Mouse (Mus musculus): ENCODE data around the gene Cacnb1. TPM values are rescaled to one million over a fixed set of nuclear protein-coding genes. Genes with fewer than 3 reads are reported as not detected.

Gene Cacnb1
- 0.65 and 0.72 TPM in 2 replicates for polyA plus RNA-seq (2012; rRNA removed)

DNA sequence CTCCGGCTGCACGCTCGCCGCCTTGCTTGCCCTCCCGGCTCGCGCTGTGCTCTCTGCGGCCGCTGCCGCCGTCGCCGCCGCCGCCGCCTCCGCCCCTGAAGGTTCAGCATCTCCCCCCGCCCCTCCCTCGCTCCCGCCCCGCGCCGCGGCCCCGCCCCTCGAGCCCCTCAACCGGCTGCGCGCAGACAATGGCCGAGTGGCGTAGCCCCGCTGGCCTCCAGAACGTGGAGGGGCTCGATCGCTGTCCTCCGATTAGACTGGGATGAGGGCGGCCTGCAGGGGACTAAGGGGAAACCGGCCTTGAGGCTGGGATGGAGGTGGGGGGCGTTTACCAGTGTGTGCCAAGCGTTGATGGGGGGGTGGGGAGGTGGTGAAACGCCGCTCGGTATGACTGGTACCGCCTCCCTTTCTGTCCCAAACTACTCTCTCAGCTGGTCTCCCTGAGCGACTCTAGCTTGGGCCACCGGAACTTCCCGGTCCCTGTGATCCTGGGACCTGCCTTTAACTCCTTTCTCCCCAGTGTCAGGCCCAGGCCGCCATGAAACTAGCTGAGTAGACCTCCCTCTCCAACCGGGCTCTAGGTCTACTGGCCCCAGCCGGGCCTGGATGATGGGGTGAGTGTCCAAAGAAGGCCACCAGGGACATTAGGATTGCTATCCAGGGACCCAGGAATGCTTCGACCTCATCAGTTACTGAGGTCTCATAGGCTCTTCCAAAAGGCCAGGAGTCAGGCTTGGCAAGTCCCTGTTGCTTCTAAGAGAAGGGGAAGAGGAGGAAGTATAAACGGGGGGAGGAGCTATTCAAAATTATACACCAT is at the start of gene Cacnb1:
Gene Cacnb1 (minus strand): TSS at position 480 of the 817 bp plus-strand sequence.

GRCm38 (mm10) chr11:98052989-98053834 is 30.4 kb upstream of the Cacnb1 start, which contains the start of gene Stac2:
TSS of gene Stac2 (minus strand) at chr11:98053462.

GRCm38 (mm10) chr11:98026570-98027296 is 3.9 kb upstream of the Cacnb1 start, which contains the start of gene Rpl19:
TSS of gene Rpl19 (plus strand) at chr11:98026710.

GRCm38 (mm10) chr11:97995564-97996288 is 27.1 kb downstream of the Cacnb1 start, which contains the start of gene Arl5c:
TSS of gene Arl5c (minus strand) at chr11:97996181.

DNA sequence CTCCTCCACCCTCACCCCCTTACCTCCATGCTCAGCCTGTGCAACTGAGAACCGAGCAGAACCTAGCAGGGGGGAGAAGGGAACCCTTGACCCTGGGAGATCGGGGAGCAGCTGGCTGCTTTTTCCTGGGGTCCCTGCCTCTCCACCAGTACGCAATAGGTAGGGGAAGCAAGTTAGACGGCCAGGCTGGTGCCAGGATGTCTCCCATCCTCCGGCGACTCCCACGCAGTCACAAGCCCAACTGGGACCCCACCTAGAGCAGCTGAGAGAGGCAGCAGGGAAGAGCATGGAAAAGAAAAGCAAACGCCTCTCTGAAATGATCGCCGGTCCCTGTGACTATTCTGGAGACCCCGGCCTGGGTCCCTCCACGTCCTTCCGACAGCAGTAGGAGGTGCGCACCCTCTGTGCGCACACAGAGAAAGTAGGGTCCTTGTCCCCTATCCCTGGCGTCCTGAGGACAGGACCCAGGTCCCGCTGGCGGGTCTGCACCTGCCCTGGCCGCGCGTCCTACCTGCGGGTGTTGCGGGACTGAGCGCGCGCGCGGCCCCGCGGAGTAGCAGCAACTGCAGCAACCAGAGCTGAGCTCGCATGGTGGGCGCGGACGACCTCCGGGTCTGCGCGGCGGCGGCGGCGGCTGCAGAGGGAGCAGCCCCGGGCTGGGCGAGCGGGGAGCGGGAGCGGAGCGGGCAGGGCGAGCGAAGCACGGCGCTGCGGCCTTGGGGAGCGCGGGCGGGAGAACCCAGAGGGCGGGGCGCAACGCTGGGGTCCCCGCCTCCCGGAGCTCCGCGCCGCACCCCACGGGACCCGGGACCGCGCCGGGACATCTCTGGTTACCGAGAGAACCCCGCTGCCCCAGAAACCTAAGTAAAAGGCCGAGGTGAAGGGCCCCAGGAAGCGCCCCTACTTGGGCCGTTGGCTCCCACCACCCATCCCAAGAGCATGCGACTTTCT is 36.8 kb downstream of the Cacnb1 start, which contains the start of gene Plxdc1:
Gene Plxdc1 (minus strand): TSS at position 718 of the 951 bp plus-strand sequence.

Other genes starting within 250 kb of the Cacnb1 start
- gene 1700001P01Rik, start 247.1 kb downstream of the Cacnb1 start, polyA plus RNA-seq (2012; rRNA removed): 0.05 TPM in 1 of 2 replicates, not detected in the other
- 465 and 506 TPM in 2 replicates for gene Rpl23, start 240.6 kb downstream of the Cacnb1 start, polyA plus RNA-seq (2012; rRNA removed)
- 26.2 and 29.9 TPM in 2 replicates for gene Lasp1, start 224.0 kb downstream of the Cacnb1 start, polyA plus RNA-seq (2012; rRNA removed)
- 0.22 and 0.30 TPM in 2 replicates for gene B230217C12Rik, start 182.3 kb downstream of the Cacnb1 start, polyA plus RNA-seq (2012; rRNA removed)
- 0.24 and 0.28 TPM in 2 replicates for gene Fbxo47, start 138.9 kb downstream of the Cacnb1 start, polyA plus RNA-seq (2012; rRNA removed)
- 0.76 and 0.85 TPM in 2 replicates for gene Plxdc1, start 36.6 kb downstream of the Cacnb1 start, polyA plus RNA-seq (2012; rRNA removed)
- 3.9 and 5.6 TPM in 2 replicates for gene Arl5c, start 26.9 kb downstream of the Cacnb1 start, polyA plus RNA-seq (2012; rRNA removed)
- 850 and 958 TPM in 2 replicates for gene Rpl19, start 3.7 kb upstream of the Cacnb1 start, polyA plus RNA-seq (2012; rRNA removed)
- gene Stac2, start 30.4 kb upstream of the Cacnb1 start, polyA plus RNA-seq (2012; rRNA removed): 0.02 TPM in 1 of 2 replicates, not detected in the other
- 3.8 and 4.8 TPM in 2 replicates for gene Fbxl20, start 127.4 kb upstream of the Cacnb1 start, polyA plus RNA-seq (2012; rRNA removed)
- 7.7 and 8.1 TPM in 2 replicates for gene Med1, start 170.3 kb upstream of the Cacnb1 start, polyA plus RNA-seq (2012; rRNA removed)
- gene Cdk12, start 180.0 kb upstream of the Cacnb1 start, polyA plus RNA-seq (2012; rRNA removed): 9.2 and 11.4 TPM in 2 replicates

Data from liver, embryonic 18 days (tissue).